Mouse (Mus musculus): ENCODE measurements around the gene Pmm2.

The Pmm2 gene

DNA sequence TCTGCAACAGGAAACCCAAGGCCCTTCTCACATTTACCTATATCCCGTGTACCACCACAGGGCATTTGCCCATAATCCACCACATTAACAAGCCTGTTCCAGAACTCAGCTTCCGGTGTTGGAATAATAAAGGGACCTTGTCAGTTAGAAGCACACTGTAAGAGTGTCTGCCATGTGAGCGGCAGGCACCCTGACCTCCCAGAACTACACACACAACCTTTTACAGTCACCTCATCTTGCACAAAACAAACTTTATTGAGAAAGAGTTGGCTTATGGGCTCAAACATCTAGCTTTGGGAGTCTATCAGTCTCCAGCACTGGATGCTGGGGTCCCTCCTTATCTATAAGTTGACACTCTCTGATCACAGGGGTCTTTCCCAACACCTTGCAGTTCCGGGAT, 20.9 kb downstream of the Pmm2 start:
- DNase-seq, result no peak

DNA sequence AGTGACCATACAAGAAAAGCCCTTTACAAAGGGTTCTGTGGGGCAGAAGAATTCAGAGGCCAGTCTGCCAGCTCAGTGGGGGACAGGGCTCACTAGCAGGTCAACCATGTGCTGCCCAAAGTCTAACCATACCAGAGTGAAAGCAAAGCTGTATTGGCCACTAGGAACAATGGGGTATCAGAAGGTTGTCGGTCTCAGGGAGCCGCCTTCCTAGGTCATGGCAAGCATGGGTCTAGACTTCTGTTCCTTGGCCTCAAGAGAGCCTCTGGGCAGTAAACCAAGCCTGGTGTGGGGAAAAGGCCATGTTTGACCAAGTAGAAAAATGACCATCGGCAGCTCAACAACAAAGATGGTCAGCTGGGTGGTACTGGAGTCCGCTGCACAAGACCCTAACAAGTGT, 21.3 kb downstream of the Pmm2 start:
- DNase-seq, result no peak

DNA sequence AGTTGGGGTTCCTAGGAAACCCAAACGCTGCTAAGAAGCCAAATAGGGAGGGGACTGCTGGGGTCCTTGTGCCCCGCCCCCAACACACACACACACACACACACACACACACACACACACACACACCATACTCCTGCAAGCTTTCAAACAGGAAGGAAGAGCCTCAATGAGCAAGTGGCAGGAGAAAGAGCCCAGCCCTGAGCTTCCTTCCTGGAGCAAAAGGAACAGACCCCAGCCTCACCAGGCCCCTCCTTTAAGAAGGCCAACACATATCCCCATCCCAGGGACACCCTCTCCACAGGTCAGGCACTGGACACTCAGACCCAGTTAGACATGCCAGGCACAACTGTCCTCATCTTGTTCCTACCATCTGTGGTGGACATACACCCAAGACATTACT, 25.5 kb downstream of the Pmm2 start:
- DNase-seq, result no peak

GRCm38 (mm10) chr16:8663606-8664539, 26.4 kb downstream of the Pmm2 start:
- DNase-seq, result no peak

GRCm38 (mm10) chr16:8665367-8665766, 27.9 kb downstream of the Pmm2 start:
- no peak for DNase-seq

- DNase-seq, result no peak
Observed at GRCm38 (mm10) chr16:8666452-8666851, 29.0 kb downstream of the Pmm2 start.

DNA sequence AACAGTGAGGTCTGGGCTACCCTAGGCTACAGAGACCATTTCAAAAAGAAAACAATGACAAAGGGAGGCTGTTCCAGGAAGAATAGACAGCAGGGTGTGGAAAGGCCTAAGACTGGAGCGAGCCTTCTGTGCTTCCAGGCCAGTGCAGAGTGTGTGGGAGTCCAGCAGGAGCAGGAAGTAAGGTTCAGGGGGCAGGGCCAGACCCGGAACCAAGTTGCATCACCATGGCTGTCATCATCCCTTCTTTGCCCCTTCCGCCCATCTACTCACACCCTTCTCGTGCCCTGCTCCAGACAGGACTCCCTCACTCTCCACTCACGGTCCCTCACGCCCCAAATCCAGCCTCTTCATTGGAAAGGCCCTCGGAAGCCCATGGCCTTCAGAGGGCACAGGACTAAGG, 29.8 kb downstream of the Pmm2 start:
- DNase-seq, result no peak

- DNase-seq, result no peak
Observed at GRCm38 (mm10) chr16:8667814-8668213, 30.3 kb downstream of the Pmm2 start.

DNA sequence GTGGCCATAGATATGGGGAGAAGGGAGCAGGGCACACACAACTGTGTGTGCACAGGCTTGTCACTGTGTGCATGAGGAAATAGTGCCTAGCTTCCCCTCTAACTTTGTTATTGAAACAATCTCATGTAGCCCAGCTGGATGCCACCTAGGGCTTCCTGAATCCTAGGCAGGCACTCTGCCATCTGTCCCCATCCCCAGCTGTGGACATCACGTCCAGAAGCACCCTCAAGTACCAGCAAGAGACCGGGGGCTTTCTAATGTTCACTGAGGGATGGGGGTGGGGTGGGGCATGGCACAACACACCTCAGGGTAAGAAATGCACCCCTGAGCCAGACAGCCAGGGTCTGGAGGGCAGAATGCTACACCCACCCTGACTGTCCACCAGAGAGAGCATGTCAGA, 30.9 kb downstream of the Pmm2 start:
- no peak for DNase-seq

DNA sequence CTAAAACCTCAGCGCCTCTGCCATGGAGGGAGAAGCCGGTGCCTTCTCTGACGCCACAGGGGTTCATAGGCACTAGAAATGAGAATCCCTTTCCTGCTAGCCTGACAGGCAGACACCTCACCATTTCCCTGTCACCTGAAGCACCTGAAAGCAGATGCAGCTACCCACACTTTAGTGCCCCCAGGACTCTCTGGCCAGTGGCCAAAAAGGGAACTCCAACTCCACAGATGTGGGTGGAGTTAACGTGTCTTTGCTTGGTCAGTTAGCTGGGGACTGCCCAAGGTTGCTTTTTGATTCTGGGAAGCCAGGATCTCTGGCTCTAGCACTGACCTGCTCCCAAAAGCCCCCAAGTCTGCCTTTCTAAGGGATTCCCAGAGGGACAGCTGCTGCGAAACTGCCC, 32.0 kb downstream of the Pmm2 start:
- no peak for DNase-seq

- DNase-seq, result no peak
Observed at GRCm38 (mm10) chr16:8670041-8671035, 32.9 kb downstream of the Pmm2 start.

DNA sequence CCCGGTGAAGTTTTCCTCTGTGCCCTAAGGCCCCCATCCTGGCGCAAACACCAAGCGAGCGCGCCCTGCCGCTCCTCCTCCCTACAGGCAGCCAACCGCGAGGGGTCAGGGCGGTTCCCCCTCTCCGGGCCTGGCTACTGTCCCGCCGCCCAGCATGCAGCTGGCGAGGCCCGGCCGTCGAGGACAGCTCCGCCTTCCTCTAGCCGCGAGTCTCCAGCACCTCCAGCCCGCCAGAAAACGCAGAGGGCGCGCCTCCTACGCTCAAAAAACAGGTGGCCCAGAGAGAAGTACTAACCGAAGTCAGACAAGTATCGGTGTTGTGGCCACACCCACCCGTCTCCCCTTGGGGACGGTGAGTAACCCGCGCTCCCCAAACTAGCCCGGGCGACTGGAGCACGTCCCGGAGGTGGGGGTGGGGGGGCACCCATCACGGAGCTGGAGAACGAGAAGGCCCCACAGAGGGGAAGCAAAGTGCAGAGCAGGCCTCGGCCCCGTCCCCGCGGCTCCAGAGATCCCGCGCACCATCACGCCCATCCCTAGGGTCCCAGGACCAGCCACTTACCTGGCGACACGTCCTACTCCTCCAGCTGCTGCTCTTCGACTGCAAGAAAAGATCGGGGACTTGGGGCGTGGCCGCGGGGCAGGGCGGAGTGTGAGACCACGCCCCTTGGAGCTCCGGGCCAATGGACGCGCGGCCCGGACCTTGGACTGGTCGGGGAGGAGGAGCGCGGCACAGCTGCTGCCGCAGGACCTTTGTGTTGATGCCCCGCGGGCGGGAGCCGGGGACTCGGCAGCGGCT, 34.3 kb downstream of the Pmm2 start, which contains the start of gene Carhsp1:
Carhsp1 (minus strand) TSS at position 605 of the 799 bp plus-strand sequence.
- peak; percentile 45 for DNase-seq

DNA sequence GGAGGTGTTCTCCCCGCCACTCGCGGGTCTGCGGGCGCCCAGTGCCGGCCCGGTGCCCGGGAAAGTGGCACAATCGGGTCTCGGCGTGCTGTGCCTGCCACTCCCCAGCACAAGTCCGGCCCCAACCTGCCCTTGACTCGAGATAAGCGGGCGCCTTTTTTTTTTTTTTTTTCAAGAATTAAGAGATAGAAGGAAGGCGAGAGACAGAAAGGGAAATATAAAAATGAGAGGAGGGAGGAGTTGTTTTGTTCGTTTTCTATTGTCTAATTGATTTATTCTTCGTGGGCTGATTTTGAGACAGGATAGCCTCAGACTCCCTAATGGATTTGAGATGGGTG, 34.8 kb downstream of the Pmm2 start:
- DNase-seq, result no peak

GRCm38 (mm10) chr16:8672811-8673210, 35.3 kb downstream of the Pmm2 start:
- DNase-seq, result no peak

GRCm38 (mm10) chr16:8673343-8673742, 35.9 kb downstream of the Pmm2 start:
- no peak for DNase-seq

DNA sequence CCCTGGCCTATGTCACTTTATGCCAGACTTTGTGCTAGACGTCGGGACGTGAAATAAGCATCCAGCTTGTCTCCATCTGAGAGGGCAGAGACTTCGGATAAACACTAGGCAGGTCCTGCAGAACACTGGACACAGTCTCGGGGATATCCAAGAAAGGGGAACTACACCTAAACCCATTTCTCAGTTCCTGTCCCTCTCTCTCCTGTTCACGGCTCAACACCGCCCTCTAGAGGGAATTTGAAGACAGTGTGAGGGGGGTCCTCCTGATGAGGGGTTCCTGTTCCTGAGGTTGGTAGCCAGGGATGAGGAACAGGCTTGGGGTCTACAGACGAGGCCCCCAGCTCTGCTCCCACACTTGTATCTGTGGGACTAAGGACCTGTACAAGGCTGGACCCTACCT, 36.7 kb downstream of the Pmm2 start:
- peak; percentile 15 for DNase-seq

DNA sequence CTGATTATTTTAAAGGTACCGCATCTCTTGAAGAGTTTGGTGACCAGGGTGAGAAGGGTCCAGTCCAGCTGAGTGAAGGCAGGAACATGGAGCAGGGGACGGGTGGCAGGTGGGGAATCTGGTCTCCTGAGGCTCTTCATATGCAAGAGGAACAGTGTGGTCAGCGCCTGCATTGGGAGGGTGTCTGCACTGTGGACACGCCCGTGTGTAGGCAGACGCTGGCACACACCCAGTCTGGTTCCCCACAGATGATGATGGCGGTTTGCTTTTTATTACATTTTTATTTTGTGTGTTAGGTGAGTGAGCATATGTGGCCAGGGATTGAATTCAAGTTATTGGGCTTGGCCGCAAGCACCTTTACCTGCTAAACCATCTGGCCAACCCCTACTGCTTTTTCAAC, 38.1 kb downstream of the Pmm2 start:
- DNase-seq, result no peak

DNA sequence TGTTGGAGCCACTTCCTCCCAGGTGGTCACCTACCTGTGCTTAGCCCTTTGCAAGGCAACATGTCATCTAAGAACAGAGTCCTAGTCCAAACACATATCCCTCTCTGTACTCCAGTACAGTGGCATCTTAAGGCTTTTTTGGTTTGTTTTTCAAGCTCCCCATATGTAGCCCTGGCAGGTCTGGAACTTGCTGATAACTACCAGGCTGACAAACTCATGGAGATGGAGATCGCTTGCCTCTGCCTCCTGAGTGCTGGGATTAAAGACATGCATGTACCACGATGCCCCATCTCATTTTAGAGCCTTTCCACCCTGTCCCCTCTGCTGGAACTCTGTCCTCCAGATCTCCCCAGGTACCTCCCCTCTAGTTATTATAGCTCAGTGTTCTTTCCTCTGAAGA, 38.8 kb downstream of the Pmm2 start:
- DNase-seq, result no peak

GRCm38 (mm10) chr16:8676800-8677199, 39.3 kb downstream of the Pmm2 start:
- DNase-seq, result peak; percentile 46

GRCm38 (mm10) chr16:8678035-8678434, 40.6 kb downstream of the Pmm2 start:
- DNase-seq, result no peak

GRCm38 (mm10) chr16:8678676-8679075, 41.2 kb downstream of the Pmm2 start:
- no peak for DNase-seq

- no peak for DNase-seq
Observed at GRCm38 (mm10) chr16:8679780-8680179, 42.3 kb downstream of the Pmm2 start.

- no peak for DNase-seq
Observed at GRCm38 (mm10) chr16:8680470-8680869, 43.0 kb downstream of the Pmm2 start, which contains the start of gene Gm5767. Gene Gm5767, plus strand, starts transcription at chr16:8680770.
